Mouse (Mus musculus) liver, embryonic 16.5 days (tissue): ENCODE data around the gene Tmem184b. TPM values are rescaled to one million over a fixed set of nuclear protein-coding genes. Genes with fewer than 3 reads are reported as not detected.

Experiments
- ATAC-seq: fragments of 200-750 bp; cut with Nextera tagmentation; 2 replicates; pipeline ENCODE4 v1.8.0; 2017; ENCODE audit warnings: low read depth, mild to moderate bottlenecking, moderate number of reproducible peaks, moderate library complexity
- H3K27ac ChIP-seq: fragments of 300-500 bp; sonication (generic); 2 replicates; pipeline ENCODE4 v1.5.1; 2014; ENCODE audit warnings: mild to moderate bottlenecking, low read length
- H3K27me3 ChIP-seq: fragments of 300-500 bp; sonication (generic); 2 replicates; pipeline ENCODE4 v1.6.1; 2014; ENCODE audit warnings: low read depth, low read length, mixed read lengths; ENCODE audit not compliant: control insufficient read depth, insufficient read depth
- H3K36me3 ChIP-seq: fragments of 300-500 bp; sonication (generic); 2 replicates; pipeline ENCODE4 v1.6.1; 2014; ENCODE audit warnings: mild to moderate bottlenecking; ENCODE audit not compliant: control insufficient read depth, insufficient read depth
- H3K4me1 ChIP-seq: fragments of 300-500 bp; sonication (generic); 2 replicates; pipeline ENCODE4 v1.6.1; 2014; ENCODE audit warnings: low read depth, low read length, mixed read lengths; ENCODE audit not compliant: control insufficient read depth
- H3K4me2 ChIP-seq: fragments of 300-500 bp; sonication (generic); 2 replicates; pipeline ENCODE4 v1.6.1; 2014; ENCODE audit warnings: low read depth, low read length, mixed read lengths
- H3K4me3 ChIP-seq: fragments of 300-500 bp; sonication (generic); 2 replicates; pipeline ENCODE4 v1.5.1; 2014; ENCODE audit warnings: low read depth, mild to moderate bottlenecking, low read length
- H3K9ac ChIP-seq: fragments of 300-500 bp; sonication (generic); 2 replicates; pipeline ENCODE4 v1.6.1; 2014; ENCODE audit warnings: low read depth, low read length
- H3K9me3 ChIP-seq: fragments of 300-500 bp; sonication (generic); replicated peaks from 2 replicates; pipeline ENCODE4 v1.6.1; 2016; ENCODE audit warnings: low read length; ENCODE audit not compliant: control insufficient read depth
- WGBS: fragments of 180-500 bp; shearing (Covaris S2); extraction: QIAGEN DNeasy Blood & Tissue Kit; methylation state at CpG from one replicate; pipeline ENCODE4 v1.1.7; 2014; ENCODE audit not compliant: insufficient replicate concordance; 5-methylcytosine and 5-hydroxymethylcytosine counted together
- polyA plus RNA-seq: library from polyadenylated mRNA; unstranded; fragments of >200 nt; fragmentation: Nextera tagmentation; extraction: Ambion mirVana; gene quantifications from 2 replicates; pipeline ENCODE4 v1.2.1, GENCODE M21; 2015

Tmem184b gene
- polyA plus RNA-seq, 1 experiment from 2014 or later, result 12.1 TPM

GRCm38 (mm10) chr15:79409077-79409573, 5.8 kb upstream of the Tmem184b start:
- Histone ChIP-seq H3K27ac (peak overlapping the region; percentile 51), H3K9ac (no peak overlapping the region), H3K4me1 (peaks cover 6% of the 10 kb centered on the region), H3K9me3 (no peaks in the 10 kb centered on the region), H3K27me3 (peaks cover 3% of the 10 kb centered on the region; the same call in 1 of the 2 replicates), H3K36me3 (no peaks in the 10 kb centered on the region), H3K4me2 (no peak overlapping the region), H3K4me3 (no peak overlapping the region)
- ATAC-seq, result peak; percentile 43
- 49% methylated on average over 4 of the region's 4 CpGs for WGBS

GRCm38 (mm10) chr15:79406564-79406963, 3.2 kb upstream of the Tmem184b start:
- Histone ChIP-seq H3K9me3 (no peaks in the 10 kb centered on the region), H3K36me3 (no peaks in the 10 kb centered on the region), H3K27me3 (peaks cover 3% of the 10 kb centered on the region; the same call in 1 of the 2 replicates), H3K4me3 (no peak overlapping the region), H3K4me2 (no peak overlapping the region), H3K27ac (no peak overlapping the region), H3K4me1 (peaks cover 11% of the 10 kb centered on the region), H3K9ac (no peak overlapping the region)
- no peak for ATAC-seq
- 60% methylated on average over 4 of the region's 4 CpGs for WGBS

DNA sequence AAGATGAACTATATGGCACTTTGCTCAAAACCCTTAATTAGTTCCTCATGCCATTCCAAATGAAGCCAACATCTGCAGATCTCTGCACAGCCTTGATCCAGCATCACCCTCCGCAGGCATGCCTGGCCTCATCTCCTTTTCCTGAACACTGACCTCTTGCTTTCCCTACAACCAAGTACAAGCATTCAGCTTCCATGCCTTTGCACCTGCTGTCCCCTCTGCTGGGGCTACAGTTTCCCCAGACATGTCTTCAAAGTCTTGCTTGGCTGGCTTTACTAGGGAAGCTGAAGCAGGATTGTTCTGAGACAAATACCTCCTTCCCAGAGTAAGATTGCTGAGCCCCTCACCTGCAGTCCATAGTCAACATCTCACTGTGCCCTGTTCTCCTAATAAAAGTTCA, 908 bp upstream of the Tmem184b start:
- WGBS, result 65% methylated on average over 1 of the region's 1 CpGs
- ATAC-seq, result no peak
- Histone ChIP-seq H3K4me1 (peaks cover 20% of the 10 kb centered on the region), H3K9me3 (no peaks in the 10 kb centered on the region), H3K36me3 (no peaks in the 10 kb centered on the region), H3K27me3 (peaks cover 3% of the 10 kb centered on the region; the same call in 1 of the 2 replicates), H3K9ac (no peak overlapping the region), H3K4me3 (no peak overlapping the region), H3K27ac (no peak overlapping the region), H3K4me2 (no peak overlapping the region)

- Histone ChIP-seq H3K4me3 (peak overlapping the region; percentile 76), H3K9ac (peak overlapping the region; percentile 77), H3K4me2 (peak overlapping the region; percentile 91), H3K4me1 (peaks cover 20% of the 10 kb centered on the region), H3K36me3 (no peaks in the 10 kb centered on the region), H3K27me3 (peaks cover 3% of the 10 kb centered on the region; the same call in 1 of the 2 replicates), H3K9me3 (no peaks in the 10 kb centered on the region), H3K27ac (no peak overlapping the region)
- WGBS, result 15% methylated on average over 9 of the region's 9 CpGs
- ATAC-seq, result no peak
Measured at GRCm38 (mm10) chr15:79403763-79404210, 418 bp upstream of the Tmem184b start.

- H3K4me1 ChIP-seq, result peaks cover 20% of the 10 kb centered on the region
- H3K27ac ChIP-seq, result no peak overlapping the region
- H3K36me3 ChIP-seq, result no peaks in the 10 kb centered on the region
- no peaks in the 10 kb centered on the region for H3K9me3 ChIP-seq
- peak overlapping the region; percentile 76 for H3K4me3 ChIP-seq
- no peak for ATAC-seq
- peaks cover 3% of the 10 kb centered on the region; the same call in 1 of the 2 replicates for H3K27me3 ChIP-seq
- peak overlapping the region; percentile 77; the same call in 1 of the 2 replicates for H3K9ac ChIP-seq
- 18% methylated on average over 5 of the region's 5 CpGs for WGBS
- peak overlapping the region; percentile 91 for H3K4me2 ChIP-seq
Measured at GRCm38 (mm10) chr15:79402176-79402575, 1.2 kb downstream of the Tmem184b start.

DNA sequence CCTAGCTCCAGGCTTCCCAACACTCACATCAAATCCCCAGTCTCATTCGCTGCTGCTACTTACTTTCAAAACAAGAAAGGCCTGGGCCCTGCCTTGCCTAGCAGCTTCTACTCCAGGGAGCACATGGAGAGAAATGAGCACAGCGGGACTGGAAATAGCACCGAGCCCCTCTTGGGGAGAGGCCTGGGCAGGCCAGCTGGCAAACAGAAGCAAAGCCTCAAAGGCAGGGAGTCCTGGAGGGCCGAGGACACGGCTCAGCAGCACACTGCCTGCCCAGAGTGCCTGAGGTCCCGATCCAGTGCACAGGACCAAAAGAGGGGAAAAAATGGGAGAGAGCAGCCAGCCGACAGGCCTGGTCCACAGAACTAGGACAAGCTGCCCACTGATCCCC, 2.4 kb downstream of the Tmem184b start:
- Histone ChIP-seq H3K9me3 (no peaks in the 10 kb centered on the region), H3K27me3 (peaks cover 3% of the 10 kb centered on the region; the same call in 1 of the 2 replicates), H3K36me3 (no peaks in the 10 kb centered on the region), H3K4me3 (no peak overlapping the region), H3K4me1 (peaks cover 20% of the 10 kb centered on the region), H3K9ac (no peak overlapping the region), H3K4me2 (no peak overlapping the region), H3K27ac (no peak overlapping the region)
- ATAC-seq, result no peak
- 63% methylated on average over 7 of the region's 7 CpGs for WGBS

DNA sequence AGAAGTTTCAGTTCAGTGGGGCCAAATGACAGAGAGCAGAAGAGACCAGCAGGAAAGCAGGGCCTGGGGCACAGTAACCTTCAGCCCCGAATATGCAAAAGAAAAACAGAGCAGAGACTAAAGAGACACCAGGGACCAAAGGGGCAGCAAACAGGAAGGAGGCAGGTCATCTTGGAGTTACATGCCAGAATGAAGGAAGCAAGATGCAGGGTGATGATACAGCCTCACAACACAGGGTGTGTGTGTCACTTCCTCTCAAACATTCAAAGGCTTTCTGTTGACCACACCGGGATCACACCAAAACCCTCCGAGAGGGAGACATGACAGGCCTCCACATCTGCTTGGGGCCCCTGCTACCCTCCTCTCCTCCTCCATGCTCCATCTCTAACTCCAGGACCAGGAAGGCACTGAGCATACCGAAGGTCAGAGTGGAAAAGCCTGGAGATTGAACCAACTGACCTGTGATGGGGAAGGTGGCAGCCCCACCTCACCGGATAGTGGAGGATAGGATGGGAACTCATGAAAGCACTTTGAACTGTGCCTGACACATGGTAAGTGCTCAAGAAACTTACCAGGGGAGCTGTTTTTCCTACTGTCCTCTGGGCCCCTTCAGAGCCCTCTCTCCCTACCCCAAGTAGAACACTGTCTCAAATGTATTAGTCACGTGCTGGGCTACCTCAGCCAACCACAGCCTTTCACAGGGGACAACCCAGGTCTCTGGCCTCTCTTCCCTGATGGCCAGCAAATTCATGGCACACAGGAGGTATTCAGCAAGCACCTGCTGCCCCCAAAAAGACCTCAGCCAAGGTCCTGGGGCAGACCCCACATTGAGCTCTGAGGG, 3.0 kb downstream of the Tmem184b start:
- ATAC-seq, result no peak
- WGBS, result 35% methylated on average over 6 of the region's 6 CpGs
- Histone ChIP-seq H3K4me2 (no peak overlapping the region), H3K4me3 (no peak overlapping the region), H3K27ac (no peak overlapping the region), H3K36me3 (no peaks in the 10 kb centered on the region), H3K27me3 (peaks cover 3% of the 10 kb centered on the region; the same call in 1 of the 2 replicates), H3K9me3 (no peaks in the 10 kb centered on the region), H3K4me1 (peaks cover 20% of the 10 kb centered on the region), H3K9ac (no peak overlapping the region)

GRCm38 (mm10) chr15:79399231-79400052, 3.9 kb downstream of the Tmem184b start:
- WGBS, result 69% methylated on average over 14 of the region's 14 CpGs
- no peak overlapping the region for H3K27ac ChIP-seq
- H3K4me3 ChIP-seq, result no peak overlapping the region
- no peak for ATAC-seq
- no peaks in the 10 kb centered on the region for H3K9me3 ChIP-seq
- H3K4me1 ChIP-seq, result peaks cover 20% of the 10 kb centered on the region
- H3K9ac ChIP-seq, result no peak overlapping the region
- no peaks in the 10 kb centered on the region for H3K36me3 ChIP-seq
- peaks cover 3% of the 10 kb centered on the region; the same call in 1 of the 2 replicates for H3K27me3 ChIP-seq
- no peak overlapping the region for H3K4me2 ChIP-seq
